Mouse (Mus musculus) lung, postnatal 0 days (tissue): ENCODE data around the gene Gapdh.

Experiments used
- CTCF ChIP-seq: IDR thresholded peaks from 2 replicates; pipeline ENCODE4 v1.5.1; 2016; ENCODE audit warnings: antibody characterized with exemption, mild to moderate bottlenecking
- EP300 ChIP-seq: IDR thresholded peaks from 2 replicates; pipeline ENCODE4 v1.6.1; 2016; ENCODE audit warnings: antibody characterized with exemption, mild to moderate bottlenecking, control low read depth

DNA sequence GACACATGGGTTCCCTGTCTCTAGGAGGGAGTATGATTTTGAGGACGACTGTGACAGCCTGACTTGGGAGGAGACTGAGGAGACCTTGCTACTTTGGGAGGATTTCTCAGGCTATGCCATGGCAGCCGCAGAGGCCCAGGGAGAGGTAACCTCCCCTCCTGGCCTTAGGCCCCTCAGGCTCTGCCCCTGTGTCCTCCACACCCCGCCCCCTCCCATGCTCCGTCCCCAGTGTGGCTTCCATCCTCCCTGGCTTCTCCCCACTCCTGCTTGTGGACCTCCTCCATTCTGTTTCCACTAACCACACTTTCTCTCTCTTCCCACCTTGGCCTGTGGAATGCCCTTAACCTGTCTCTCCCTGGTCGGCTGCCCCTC, 13.3 kb downstream of the Gapdh start:
- TF ChIP-seq CTCF, result no peak
- no peak for TF ChIP-seq EP300
